Mouse (Mus musculus): ENCODE data around the gene Pold4.

DNA sequence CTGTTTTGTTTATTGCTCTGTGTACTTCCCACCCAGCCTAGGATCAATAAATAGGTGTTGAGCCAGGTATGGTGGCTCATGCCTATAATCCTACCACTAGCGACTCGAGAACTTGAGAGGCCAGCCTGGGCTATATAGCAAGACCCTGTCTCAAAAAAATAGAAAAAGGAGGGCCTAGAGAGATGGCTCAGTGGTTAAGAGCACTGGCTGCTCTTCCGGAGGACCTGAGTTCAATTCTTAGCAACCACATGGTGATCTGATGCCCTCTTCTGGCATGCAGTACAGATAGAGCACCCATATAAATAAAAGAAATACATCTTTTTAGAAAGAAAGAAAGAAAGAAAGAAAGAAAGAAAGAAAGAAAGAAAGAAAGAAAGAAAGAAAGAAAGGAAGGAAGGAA, 28.6 kb upstream of the Pold4 start:
- TF ChIP-seq CTCF (IDR thresholded peaks at IDR 0.05; ENCODE audit: extremely low read depth, insufficient read depth, low read length) = no peak
- no peak for TF ChIP-seq POLR2A (IDR thresholded peaks at IDR 0.05; ENCODE audit: extremely low read depth, insufficient read depth, low read length)

All from cortical plate, adult 2 months (tissue).